Mouse (Mus musculus): ENCODE data around the gene Capn1. TPM values are rescaled to one million over a fixed set of nuclear protein-coding genes. Genes with fewer than 3 reads are reported as not detected.
A peak's percentile ranks its signal among the peaks of the same experiment; 100 is the strongest.

Gene Capn1
- 55.6 and 68.9 TPM in 2 replicates for polyA plus RNA-seq (2012; rRNA removed)

- no peak for TF ChIP-seq CTCF (IDR thresholded peaks at IDR 0.05; ENCODE audit: insufficient read depth, low read length)
- peak; percentile 48; the same call in 1 of the 2 replicates for TF ChIP-seq POLR2A (IDR thresholded peaks at IDR 0.05; ENCODE audit: borderline replicate concordance, extremely low read depth, low read depth, low read length)
- WGBS, result 5% methylated on average over 40 of the region's 40 CpGs
- Histone ChIP-seq H3K4me3 (replicated peaks; ENCODE audit: extremely low read depth, low read depth, low read length) (peak within 1 kb of the TSS; percentile 74), H3K4me1 (ENCODE audit: control insufficient read depth, insufficient read depth, low read length) (peaks cover 14% of the 10 kb centered on the region)
- DNase-seq, result peak; percentile 78
Observed at GRCm38 (mm10) chr19:6015511-6016315, at the start of gene Capn1. Capn1 (minus strand) TSS chr19:6015897.

- Histone ChIP-seq H3K4me1 (ENCODE audit: control insufficient read depth, insufficient read depth, low read length) (peaks cover 21% of the 10 kb centered on the region), H3K4me3 (replicated peaks; ENCODE audit: extremely low read depth, low read depth, low read length) (no peak overlapping the region)
- DNase-seq, result no peak
- 93% methylated on average over 6 of the region's 6 CpGs for WGBS
- TF ChIP-seq POLR2A (IDR thresholded peaks at IDR 0.05; ENCODE audit: borderline replicate concordance, extremely low read depth, low read depth, low read length) (no peak), CTCF (IDR thresholded peaks at IDR 0.05; ENCODE audit: insufficient read depth, low read length) (no peak)
Observed at GRCm38 (mm10) chr19:6063081-6063480, 47.4 kb upstream of the Capn1 start.

GRCm38 (mm10) chr19:6062418-6062817 lies 46.7 kb upstream of the Capn1 start:
- 44% methylated on average over 5 of the region's 5 CpGs for WGBS
- Histone ChIP-seq H3K4me3 (replicated peaks; ENCODE audit: extremely low read depth, low read depth, low read length) (peak overlapping the region; percentile 33), H3K4me1 (ENCODE audit: control insufficient read depth, insufficient read depth, low read length) (peaks cover 19% of the 10 kb centered on the region)
- no peak for DNase-seq
- TF ChIP-seq POLR2A (IDR thresholded peaks at IDR 0.05; ENCODE audit: borderline replicate concordance, extremely low read depth, low read depth, low read length) (no peak), CTCF (IDR thresholded peaks at IDR 0.05; ENCODE audit: insufficient read depth, low read length) (no peak)

GRCm38 (mm10) chr19:6061641-6062302 lies 46.1 kb upstream of the Capn1 start:
- TF ChIP-seq POLR2A (IDR thresholded peaks at IDR 0.05; ENCODE audit: borderline replicate concordance, extremely low read depth, low read depth, low read length) (peak; percentile 19; the same call in 1 of the 2 replicates), CTCF (IDR thresholded peaks at IDR 0.05; ENCODE audit: insufficient read depth, low read length) (no peak)

GRCm38 (mm10) chr19:6061021-6061533 lies 45.4 kb upstream of the Capn1 start, which contains the start of gene Znhit2:
Znhit2 (plus strand) TSS chr19:6061192.
- TF ChIP-seq CTCF (IDR thresholded peaks at IDR 0.05; ENCODE audit: insufficient read depth, low read length) (no peak), POLR2A (IDR thresholded peaks at IDR 0.05; ENCODE audit: borderline replicate concordance, extremely low read depth, low read depth, low read length) (peak; percentile 64; the same call in 1 of the 2 replicates)
- peak within 1 kb of the TSS; percentile 94 for H3K4me3 ChIP-seq (replicated peaks; ENCODE audit: extremely low read depth, low read depth, low read length)
- peaks cover 19% of the 10 kb centered on the region for H3K4me1 ChIP-seq (ENCODE audit: control insufficient read depth, insufficient read depth, low read length)
- DNase-seq, result peak; percentile 92
- under 1% methylated on average over 58 of the region's 58 CpGs for WGBS

More at GRCm38 (mm10) chr19:6061641-6062302, 46.1 kb upstream of the Capn1 start:
- WGBS, result 1% methylated on average over 44 of the region's 44 CpGs
- H3K4me3 ChIP-seq (replicated peaks; ENCODE audit: extremely low read depth, low read depth, low read length), result peak overlapping the region; percentile 94
- H3K4me1 ChIP-seq (ENCODE audit: control insufficient read depth, insufficient read depth, low read length), result peaks cover 19% of the 10 kb centered on the region
- peak; percentile 36 for DNase-seq

GRCm38 (mm10) chr19:6058966-6059365 lies 43.3 kb upstream of the Capn1 start:
- Histone ChIP-seq H3K4me1 (ENCODE audit: control insufficient read depth, insufficient read depth, low read length) (peaks cover 19% of the 10 kb centered on the region), H3K4me3 (replicated peaks; ENCODE audit: extremely low read depth, low read depth, low read length) (no peak overlapping the region)
- no peak for DNase-seq
- TF ChIP-seq POLR2A (IDR thresholded peaks at IDR 0.05; ENCODE audit: borderline replicate concordance, extremely low read depth, low read depth, low read length) (no peak), CTCF (IDR thresholded peaks at IDR 0.05; ENCODE audit: insufficient read depth, low read length) (no peak)
- WGBS, result 76% methylated on average over 5 of the region's 5 CpGs

GRCm38 (mm10) chr19:6058513-6058912 lies 42.8 kb upstream of the Capn1 start:
- no peak for TF ChIP-seq CTCF (IDR thresholded peaks at IDR 0.05; ENCODE audit: insufficient read depth, low read length)
- no peak for TF ChIP-seq POLR2A (IDR thresholded peaks at IDR 0.05; ENCODE audit: borderline replicate concordance, extremely low read depth, low read depth, low read length)
- 28% methylated on average over 5 of the region's 5 CpGs for whole genome bisulfite sequencing
- Histone ChIP-seq H3K4me3 (replicated peaks; ENCODE audit: extremely low read depth, low read depth, low read length) (peak overlapping the region; percentile 96), H3K4me1 (ENCODE audit: control insufficient read depth, insufficient read depth, low read length) (peaks cover 19% of the 10 kb centered on the region)
- no peak for DNase-seq

GRCm38 (mm10) chr19:6057313-6058096 lies 41.8 kb upstream of the Capn1 start, which contains the start of the genes Mrpl49 and Fau:
Mrpl49 (minus strand) TSS chr19:6057785.
Fau (plus strand) TSS chr19:6057844.
- Histone ChIP-seq H3K4me3 (replicated peaks; ENCODE audit: extremely low read depth, low read depth, low read length) (peak within 1 kb of the TSS; percentile 99), H3K4me1 (ENCODE audit: control insufficient read depth, insufficient read depth, low read length) (peaks cover 19% of the 10 kb centered on the region)
- WGBS, result under 1% methylated on average over 54 of the region's 63 CpGs
- DNase-seq, result peak; percentile 97
- no peak for TF ChIP-seq CTCF (IDR thresholded peaks at IDR 0.05; ENCODE audit: insufficient read depth, low read length)
- TF ChIP-seq POLR2A (IDR thresholded peaks at IDR 0.05; ENCODE audit: borderline replicate concordance, extremely low read depth, low read depth, low read length), result peak; percentile 90

Data from lung, adult 2 months (tissue).